Mouse (Mus musculus) myocyte (in vitro differentiated cells): ENCODE measurements around the gene Helb. TPM values are rescaled to one million over a fixed set of nuclear protein-coding genes. Genes with fewer than 3 reads are reported as not detected.

Source experiments
- H3K27me3 ChIP-seq: one replicate; pipeline ENCODE4 v1.6.1; 2011; ENCODE audit not compliant: control insufficient read depth, insufficient read depth, insufficient read length
- H3K36me3 ChIP-seq: one replicate; pipeline ENCODE4 v1.6.1; 2011; ENCODE audit not compliant: control insufficient read depth, insufficient read depth
- H3K4me2 ChIP-seq: one replicate; pipeline ENCODE4 v1.6.1; 2011; ENCODE audit warnings: low read depth, control low read depth
- H3K4me3 ChIP-seq: one replicate; pipeline ENCODE4 v1.5.1; 2011; ENCODE audit warnings: mild to moderate bottlenecking, control low read depth, moderate library complexity
- H3K79me2 ChIP-seq: one replicate; pipeline ENCODE4 v1.6.1; 2011; ENCODE audit not compliant: control insufficient read depth, insufficient read depth
- H3ac ChIP-seq: one replicate; pipeline ENCODE4 v1.6.1; 2011; ENCODE audit not compliant: control insufficient read depth, insufficient read length
- CEBPB ChIP-seq: IDR thresholded peaks from 2 replicates; pipeline ENCODE4 v1.6.1; 2011; ENCODE audit warnings: mild to moderate bottlenecking, moderate library complexity; ENCODE audit not compliant: poor library complexity, insufficient read depth, severe bottlenecking
- E2F4 ChIP-seq: IDR thresholded peaks from one replicate; pipeline ENCODE4 v1.6.1; 2011; ENCODE audit warnings: mild to moderate bottlenecking, control low read depth, moderate library complexity; ENCODE audit not compliant: insufficient read depth
- MAX ChIP-seq: IDR thresholded peaks from one replicate; pipeline ENCODE4 v1.6.1; 2011; ENCODE audit warnings: low read depth, mild to moderate bottlenecking, control low read depth
- MYOD1 ChIP-seq, 3 experiments: IDR thresholded peaks; one replicate each; pipeline ENCODE4 v1.6.1; 2011; ENCODE audit warnings: control low read depth in 2 of 3, low read depth in 2 of 3, mild to moderate bottlenecking in 2 of 3, moderate library complexity in 1 of 3; ENCODE audit not compliant: insufficient read length in 2 of 3, control insufficient read depth in 1 of 3
- MYOG ChIP-seq, 3 experiments: IDR thresholded peaks; one replicate each; pipeline ENCODE4 v1.6.1; 2011; ENCODE audit warnings: control low read depth in 2 of 3, low read depth in 2 of 3, mild to moderate bottlenecking in 2 of 3; ENCODE audit not compliant: insufficient read length in 2 of 3, control insufficient read depth in 1 of 3, insufficient read depth in 1 of 3
- POLR2A ChIP-seq: IDR thresholded peaks from one replicate; pipeline ENCODE4 v1.6.1; 2011; ENCODE audit warnings: low read depth, mild to moderate bottlenecking, control low read depth, moderate library complexity; ENCODE audit not compliant: insufficient read length
- POLR2AphosphoS2 ChIP-seq: IDR thresholded peaks from one replicate; pipeline ENCODE4 v1.6.1; 2011; ENCODE audit warnings: low read depth, control low read depth; ENCODE audit not compliant: insufficient read length
- REST ChIP-seq: IDR thresholded peaks from one replicate; pipeline ENCODE4 v1.6.1; 2011; ENCODE audit warnings: mild to moderate bottlenecking, control low read depth, moderate library complexity; ENCODE audit not compliant: insufficient read depth, insufficient read length
- SRF ChIP-seq: IDR thresholded peaks from one replicate; pipeline ENCODE4 v1.6.1; 2011; ENCODE audit warnings: low read depth; ENCODE audit not compliant: control insufficient read depth, insufficient read length
- TCF12 ChIP-seq: IDR thresholded peaks from one replicate; pipeline ENCODE4 v1.6.1; 2011; ENCODE audit warnings: mild to moderate bottlenecking, control low read depth; ENCODE audit not compliant: poor library complexity, insufficient read depth, severe bottlenecking
- TCF3 ChIP-seq: IDR thresholded peaks from one replicate; pipeline ENCODE4 v1.6.1; 2011; ENCODE audit warnings: low read depth, control low read depth; ENCODE audit not compliant: insufficient read length
- USF1 ChIP-seq: IDR thresholded peaks from one replicate; pipeline ENCODE4 v1.6.1; 2011; ENCODE audit warnings: low read depth, mild to moderate bottlenecking, control low read depth, moderate library complexity
- polyA plus RNA-seq: library from polyadenylated mRNA; unstranded; fragments of >200 nt; fragmentation: generic; extraction: Trizol; gene quantifications from one replicate; pipeline ENCODE4 v1.2.1, GENCODE M21; 2012; ENCODE audit warnings: missing spikeins

The Helb gene
- polyA plus RNA-seq, 1 experiment: 5.4 TPM

GRCm38 (mm10) chr10:120140916-120141516 is 28.2 kb upstream of the Helb start:
- no peaks in the 10 kb centered on the region for H3K79me2 ChIP-seq
- H3K27me3 ChIP-seq: no peaks in the 10 kb centered on the region
- H3K36me3 ChIP-seq: no peaks in the 10 kb centered on the region
- no peak overlapping the region for H3K4me3 ChIP-seq
- no peak overlapping the region for H3K4me2 ChIP-seq
- TF ChIP-seq E2F4 (no peak), CEBPB (peak; percentile 51; the same call in 1 of the 2 replicates)
- H3ac ChIP-seq: no peak overlapping the region

GRCm38 (mm10) chr10:120140193-120140592 is 27.4 kb upstream of the Helb start:
- H3K27me3 ChIP-seq: no peaks in the 10 kb centered on the region
- H3K36me3 ChIP-seq: no peaks in the 10 kb centered on the region
- no peak overlapping the region for H3ac ChIP-seq
- no peak for TF ChIP-seq MYOG (IDR thresholded peaks at IDR 0.05; ENCODE audit: control insufficient read depth in 1 of 3, insufficient read depth in 1 of 3, insufficient read length in 2 of 3, low read depth in 2 of 3)
- no peak for TF ChIP-seq MAX
- no peak for TF ChIP-seq MYOD1 (IDR thresholded peaks at IDR 0.05; ENCODE audit: control insufficient read depth in 1 of 3, insufficient read length in 2 of 3, low read depth in 2 of 3)
- no peak for TF ChIP-seq E2F4
- TF ChIP-seq POLR2A: no peak
- TF ChIP-seq TCF12: no peak
- TF ChIP-seq POLR2AphosphoS2: no peak
- no peak for TF ChIP-seq USF1
- no peak for TF ChIP-seq TCF3
- TF ChIP-seq CEBPB: no peak
- no peak for TF ChIP-seq REST
- H3K79me2 ChIP-seq: no peaks in the 10 kb centered on the region
- no peak overlapping the region for H3K4me3 ChIP-seq
- H3K4me2 ChIP-seq: no peak overlapping the region

GRCm38 (mm10) chr10:120136020-120136562 is 23.3 kb upstream of the Helb start:
- no peak for TF ChIP-seq MAX
- no peak for TF ChIP-seq SRF
- no peak for TF ChIP-seq E2F4
- no peak for TF ChIP-seq POLR2A
- no peak for TF ChIP-seq TCF12
- TF ChIP-seq REST: no peak
- no peak for TF ChIP-seq MYOD1 (IDR thresholded peaks at IDR 0.05; ENCODE audit: control insufficient read depth in 1 of 3, insufficient read length in 2 of 3, low read depth in 2 of 3)
- no peak for TF ChIP-seq MYOG (IDR thresholded peaks at IDR 0.05; ENCODE audit: control insufficient read depth in 1 of 3, insufficient read depth in 1 of 3, insufficient read length in 2 of 3, low read depth in 2 of 3)
- TF ChIP-seq USF1: no peak
- no peak for TF ChIP-seq POLR2AphosphoS2
- TF ChIP-seq CEBPB: no peak
- no peak for TF ChIP-seq TCF3
- no peaks in the 10 kb centered on the region for H3K79me2 ChIP-seq
- no peak overlapping the region for H3K4me2 ChIP-seq
- H3K4me3 ChIP-seq: no peak overlapping the region
- H3K27me3 ChIP-seq: peaks cover 6% of the 10 kb centered on the region
- H3K36me3 ChIP-seq: no peaks in the 10 kb centered on the region
- no peak overlapping the region for H3ac ChIP-seq

GRCm38 (mm10) chr10:120133697-120134096 is 20.9 kb upstream of the Helb start:
- H3K27me3 ChIP-seq: peaks cover 6% of the 10 kb centered on the region
- H3K79me2 ChIP-seq: no peaks in the 10 kb centered on the region
- H3ac ChIP-seq: no peak overlapping the region
- H3K36me3 ChIP-seq: no peaks in the 10 kb centered on the region
- no peak overlapping the region for H3K4me3 ChIP-seq
- TF ChIP-seq CEBPB (no peak), MYOG (IDR thresholded peaks at IDR 0.05; ENCODE audit: control insufficient read depth in 1 of 3, insufficient read depth in 1 of 3, insufficient read length in 2 of 3, low read depth in 2 of 3) (no peak), SRF (no peak), E2F4 (no peak), TCF3 (no peak), MYOD1 (IDR thresholded peaks at IDR 0.05; ENCODE audit: control insufficient read depth in 1 of 3, insufficient read length in 2 of 3, low read depth in 2 of 3) (no peak), REST (no peak)
- no peak overlapping the region for H3K4me2 ChIP-seq

- H3K79me2 ChIP-seq: no peaks in the 10 kb centered on the region
Measured at GRCm38 (mm10) chr10:120130621-120131020, 17.8 kb upstream of the Helb start.

More at GRCm38 (mm10) chr10:120130621-120131020, 17.8 kb upstream of the Helb start:
- no peaks in the 10 kb centered on the region for H3K36me3 ChIP-seq
- H3K27me3 ChIP-seq: peaks cover 14% of the 10 kb centered on the region
- TF ChIP-seq USF1 (no peak), TCF12 (no peak), TCF3 (no peak), MYOD1 (IDR thresholded peaks at IDR 0.05; ENCODE audit: control insufficient read depth in 1 of 3, insufficient read length in 2 of 3, low read depth in 2 of 3) (no peak), MAX (no peak)
- H3K4me2 ChIP-seq: no peak overlapping the region
- H3K4me3 ChIP-seq: no peak overlapping the region
- no peak overlapping the region for H3ac ChIP-seq
